Mouse (Mus musculus) kidney, postnatal 14 days (tissue): ENCODE measurements around the gene Nhlrc2.

ENCODE experiments used
- DNase-seq: peaks from one replicate; pipeline ENCODE4 v3.0.0; 2022; ENCODE audit warnings: mixed read lengths

Nhlrc2 gene

DNA sequence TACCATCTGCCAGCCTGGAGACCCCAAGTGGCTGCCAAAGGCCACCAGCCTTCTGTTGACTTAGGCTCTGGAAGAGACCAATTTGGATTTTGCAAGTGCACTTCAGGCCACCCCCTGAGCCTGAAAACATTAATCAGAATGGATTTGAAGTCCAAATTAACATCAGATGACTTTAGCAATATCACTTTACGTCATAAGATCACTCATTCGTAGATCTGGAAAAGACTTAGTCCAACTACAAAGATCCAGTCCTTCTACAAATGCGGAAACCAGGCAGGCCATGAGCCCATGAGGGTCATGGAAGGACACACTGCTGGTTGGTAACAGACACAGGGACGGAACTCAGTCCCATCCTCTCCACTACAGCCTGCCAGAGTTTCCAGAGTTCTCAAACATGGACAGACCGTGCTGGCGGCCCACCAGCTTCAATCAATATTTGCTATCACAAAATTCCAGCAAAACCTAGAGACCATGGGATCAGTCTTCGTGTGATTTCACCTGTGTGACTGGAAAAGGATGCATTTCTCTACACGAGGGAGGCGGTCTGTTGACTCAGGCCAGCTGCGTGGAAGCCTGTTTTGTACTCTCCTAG lies 79.9 kb downstream of the Nhlrc2 start:
- DNase-seq: no peak

DNA sequence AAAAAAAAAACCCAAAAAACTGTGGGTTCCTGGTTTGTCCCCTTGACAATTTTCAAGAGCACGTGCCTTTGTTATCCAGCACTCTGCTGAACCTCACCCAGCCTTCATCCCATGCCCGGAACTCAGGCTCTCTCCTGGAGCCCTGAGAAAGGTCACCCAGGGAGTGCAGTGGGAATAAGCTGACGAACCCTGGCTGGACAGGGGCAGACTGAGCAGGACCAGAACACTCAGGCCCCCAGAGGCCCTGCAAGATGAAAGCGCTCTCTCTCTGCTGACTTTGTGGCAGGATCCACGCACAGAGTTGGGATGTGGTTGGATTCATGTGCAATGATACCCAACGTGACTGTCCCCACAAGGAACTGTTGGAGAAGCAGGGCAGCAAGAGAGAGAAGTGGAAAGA lies 81.6 kb downstream of the Nhlrc2 start:
- no peak for DNase-seq

DNA sequence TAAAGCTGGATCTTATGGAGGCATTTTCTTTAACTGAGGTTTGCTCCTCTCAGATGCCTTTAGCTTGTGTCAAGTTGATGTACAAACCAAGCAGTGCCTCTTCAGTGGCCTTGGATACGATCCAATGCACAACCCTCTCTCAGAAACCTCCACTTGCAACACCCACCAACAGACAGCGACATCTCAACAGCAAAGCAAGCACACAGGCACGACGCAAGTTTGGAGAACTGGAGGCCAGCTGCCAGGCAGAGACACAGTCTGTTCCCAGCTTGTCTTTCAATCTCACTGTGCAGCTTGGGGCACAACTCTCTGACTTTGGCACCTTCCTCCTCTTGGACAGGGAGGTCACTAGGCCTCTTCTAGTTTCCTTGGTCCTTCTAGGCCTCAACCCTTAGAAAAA lies 83.0 kb downstream of the Nhlrc2 start:
- DNase-seq: no peak

DNA sequence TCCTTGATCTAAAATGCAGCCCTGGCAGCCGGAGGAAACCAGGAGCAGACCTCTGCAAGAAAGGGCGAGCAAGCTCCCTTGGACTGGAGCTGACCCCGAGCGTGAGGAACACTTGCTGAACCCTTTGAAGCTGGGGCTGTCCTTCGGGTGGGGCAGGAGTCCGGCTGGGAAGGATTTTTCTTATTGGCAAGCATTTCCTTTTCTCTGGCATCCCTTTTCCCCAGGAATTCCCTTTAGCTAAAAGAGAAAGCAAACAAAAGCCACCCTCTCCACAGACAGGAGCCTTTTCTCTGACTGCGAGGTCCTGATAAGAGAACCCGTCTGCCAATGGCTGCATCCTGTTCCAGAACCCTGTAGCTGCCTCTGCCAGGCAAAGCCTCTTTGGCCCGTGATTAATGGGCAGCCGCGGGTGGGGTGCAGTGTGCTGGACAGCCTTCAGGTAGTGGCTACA lies 83.4 kb downstream of the Nhlrc2 start:
- DNase-seq: peak; percentile 61

DNA sequence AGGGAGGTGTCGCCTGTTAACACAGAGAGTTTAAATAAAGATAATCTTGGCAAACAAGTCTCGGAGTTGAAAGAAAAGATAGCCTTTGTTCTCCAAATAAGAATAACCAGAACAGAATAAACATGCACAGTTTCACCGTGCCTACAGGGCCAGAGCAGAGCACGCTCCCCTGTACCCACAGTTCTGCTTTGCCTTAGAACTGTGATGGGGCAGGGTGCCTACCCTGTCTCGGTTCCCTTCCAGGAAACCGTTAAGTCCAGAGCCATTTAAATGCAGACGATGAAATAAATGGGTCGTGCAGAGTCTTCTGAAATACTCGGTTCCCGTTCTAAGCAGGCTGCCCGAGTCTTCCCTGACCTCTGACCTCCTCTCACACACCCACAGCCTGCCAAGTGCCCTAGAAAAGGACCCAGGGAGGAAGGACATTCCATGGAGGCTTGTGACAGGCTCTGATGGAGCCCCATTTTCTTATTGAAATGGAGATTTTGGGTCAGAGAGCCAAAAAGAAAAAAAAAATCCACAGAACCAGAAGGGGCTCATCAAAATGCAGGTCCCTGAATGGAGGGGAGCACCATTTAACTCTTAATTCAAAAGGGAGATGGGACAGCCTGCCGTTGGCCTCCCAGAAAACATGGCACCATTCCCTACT lies 89.1 kb downstream of the Nhlrc2 start:
- no peak for DNase-seq

DNA sequence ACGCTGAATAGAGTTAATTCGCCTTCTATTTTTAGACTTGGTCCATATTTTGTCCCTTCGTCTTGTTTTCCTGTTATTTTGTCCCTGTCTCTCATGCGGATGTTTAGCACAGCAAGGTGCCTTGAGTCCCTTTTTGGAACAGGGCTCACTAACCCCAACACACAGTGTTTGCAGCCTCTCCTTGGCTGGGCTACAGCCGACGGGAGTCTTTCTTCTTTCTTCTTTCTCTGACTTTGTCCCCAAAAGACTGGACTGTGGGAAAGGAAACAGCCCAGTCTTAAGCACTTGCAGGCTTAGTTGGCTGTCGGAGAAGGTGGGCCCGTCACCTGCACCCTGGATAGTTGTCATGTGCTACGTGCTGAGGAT lies 89.6 kb downstream of the Nhlrc2 start:
- no peak for DNase-seq

GRCm38 (mm10) chr19:56647451-56648120 lies 99.5 kb downstream of the Nhlrc2 start:
- DNase-seq: no peak

DNA sequence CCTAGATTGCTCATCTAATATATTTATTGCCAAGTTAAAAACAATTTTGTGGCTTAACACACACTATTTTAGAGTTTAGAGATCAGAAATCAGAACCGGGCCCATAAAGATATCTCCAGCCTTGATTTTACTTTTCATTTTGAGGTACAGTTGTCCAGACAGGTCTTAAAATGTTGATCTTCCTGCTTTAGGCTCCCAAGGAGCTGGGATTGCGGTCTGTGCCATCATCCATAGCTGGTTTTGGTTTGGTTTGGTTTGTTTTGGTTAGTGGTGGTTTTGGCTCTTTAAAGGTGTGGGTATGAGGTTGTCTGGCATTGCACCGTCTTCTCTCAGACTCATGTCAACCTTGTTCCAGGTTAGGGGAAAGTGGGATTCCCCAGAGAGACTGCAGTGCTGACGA lies 103.2 kb downstream of the Nhlrc2 start:
- DNase-seq: no peak

- peak; percentile 71 for DNase-seq
Observed at GRCm38 (mm10) chr19:56652034-56652962, 104.2 kb downstream of the Nhlrc2 start.
